Mouse (Mus musculus) CD4-positive, CD25-positive, alpha-beta regulatory T cell, adult 4 months (primary cell): ENCODE measurements at regions not wholly inside any gene's neighbourhood (a gene's known extent, or its start where the extent isn't known, plus 50 kb on each side); places are given as distances from the start of the nearest gene placed in this dataset.
"Not testable (repeated sequence)": the region's sequence is repeated elsewhere in the genome, so short reads cannot be mapped to it uniquely, and the experiment has no call there.

Experiments used
- ATAC-seq: one replicate; pipeline ENCODE4 v1.8.0; 2017

DNA sequence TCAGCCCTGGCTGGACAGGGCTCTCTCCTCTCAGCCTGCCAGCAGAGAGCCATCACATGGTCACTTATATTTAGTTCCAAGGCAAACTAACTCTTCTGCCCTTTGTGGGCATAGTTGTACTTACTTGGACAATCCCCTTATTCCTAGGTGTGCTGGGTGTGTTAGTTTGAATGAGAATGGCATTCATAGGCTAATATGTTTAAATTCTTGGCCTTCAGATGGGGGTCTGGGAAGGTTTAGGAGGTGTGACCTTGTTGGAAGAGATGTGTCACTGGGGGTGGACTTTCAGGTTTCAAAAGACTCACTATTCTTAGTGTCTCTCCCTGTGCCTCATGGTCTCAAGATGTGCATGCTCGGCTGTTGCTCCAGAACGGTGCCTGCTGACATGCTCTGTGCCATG lies 250.5 kb upstream of the Myo3a start:
- ATAC-seq = no peak

DNA sequence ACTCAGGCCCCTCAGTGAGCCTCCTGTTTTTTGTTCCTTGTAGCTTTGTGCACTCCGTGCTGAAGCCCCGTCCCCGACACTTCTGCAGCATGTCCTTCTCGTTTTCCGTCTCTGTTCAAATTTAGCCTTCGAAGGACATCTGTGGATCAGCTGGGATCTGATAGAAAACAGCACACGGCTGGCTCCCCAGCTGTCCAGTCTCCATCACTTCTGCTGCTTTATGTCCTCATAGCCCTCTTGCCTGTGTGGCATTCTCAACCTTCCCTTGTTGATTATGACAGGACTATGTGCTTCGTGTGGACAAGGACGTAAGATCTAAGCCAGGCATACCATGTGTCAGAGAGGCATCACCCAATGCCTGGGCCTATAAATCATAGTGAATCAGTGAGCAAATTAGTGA lies 247.1 kb upstream of the Myo3a start:
- no peak for ATAC-seq

DNA sequence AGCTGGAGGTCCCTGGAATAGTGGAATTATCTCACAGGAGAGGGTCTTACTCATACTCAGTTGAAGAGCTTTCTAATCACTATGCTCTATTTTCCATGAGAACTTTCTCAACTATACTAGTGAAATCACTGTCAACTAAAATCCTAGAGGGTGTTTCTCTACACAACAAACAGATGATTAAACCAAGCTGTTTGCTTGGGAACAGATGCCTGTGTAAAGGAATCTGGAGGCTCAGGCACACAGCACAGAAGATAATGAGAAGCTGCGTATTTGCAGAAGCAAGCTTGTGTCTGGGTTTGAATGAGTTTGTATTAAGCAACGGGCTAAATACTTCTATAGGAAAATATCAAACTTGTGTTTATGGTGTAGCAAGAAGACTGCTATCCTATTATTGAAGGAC lies 202.9 kb upstream of the Myo3a start:
- no peak for ATAC-seq

DNA sequence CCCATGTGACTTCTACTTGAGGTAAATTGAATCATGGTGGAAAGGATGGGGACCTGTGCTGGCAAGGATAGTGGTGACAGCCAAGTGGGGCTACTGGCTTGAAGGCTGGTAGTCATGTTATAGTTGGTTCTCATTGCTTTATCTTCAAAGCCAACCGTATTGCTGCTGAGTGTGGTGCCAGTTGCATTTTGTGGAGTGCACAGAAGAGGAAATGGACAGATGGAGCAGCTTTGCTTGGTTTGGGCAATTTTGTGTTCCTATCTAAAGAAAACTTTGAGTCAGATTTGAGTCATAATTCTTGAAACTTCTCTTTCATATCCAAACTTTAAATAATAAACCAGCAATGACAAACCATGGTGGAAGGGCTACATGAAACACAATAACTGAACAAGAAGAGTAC lies 200.5 kb upstream of the Myo3a start:
- ATAC-seq = no peak

DNA sequence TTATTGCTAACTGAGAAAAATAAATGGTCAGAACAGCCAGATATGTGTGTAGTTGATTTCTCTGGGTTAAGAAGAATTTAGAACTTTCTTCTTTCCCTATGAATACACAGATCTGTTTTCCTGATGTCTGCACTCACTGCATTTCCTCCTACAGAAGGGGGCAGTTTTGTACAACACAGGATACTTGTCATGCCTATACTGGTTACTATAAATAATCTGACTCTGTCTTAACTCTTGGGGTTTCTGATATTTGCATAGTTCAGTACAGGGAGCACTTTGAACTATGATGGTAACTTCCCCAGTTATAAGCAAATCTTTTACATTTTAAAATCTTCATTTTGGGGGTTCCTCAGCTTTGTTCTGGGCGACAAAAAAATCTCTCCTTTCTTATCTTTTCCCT lies 198.7 kb upstream of the Myo3a start:
- ATAC-seq = no peak

DNA sequence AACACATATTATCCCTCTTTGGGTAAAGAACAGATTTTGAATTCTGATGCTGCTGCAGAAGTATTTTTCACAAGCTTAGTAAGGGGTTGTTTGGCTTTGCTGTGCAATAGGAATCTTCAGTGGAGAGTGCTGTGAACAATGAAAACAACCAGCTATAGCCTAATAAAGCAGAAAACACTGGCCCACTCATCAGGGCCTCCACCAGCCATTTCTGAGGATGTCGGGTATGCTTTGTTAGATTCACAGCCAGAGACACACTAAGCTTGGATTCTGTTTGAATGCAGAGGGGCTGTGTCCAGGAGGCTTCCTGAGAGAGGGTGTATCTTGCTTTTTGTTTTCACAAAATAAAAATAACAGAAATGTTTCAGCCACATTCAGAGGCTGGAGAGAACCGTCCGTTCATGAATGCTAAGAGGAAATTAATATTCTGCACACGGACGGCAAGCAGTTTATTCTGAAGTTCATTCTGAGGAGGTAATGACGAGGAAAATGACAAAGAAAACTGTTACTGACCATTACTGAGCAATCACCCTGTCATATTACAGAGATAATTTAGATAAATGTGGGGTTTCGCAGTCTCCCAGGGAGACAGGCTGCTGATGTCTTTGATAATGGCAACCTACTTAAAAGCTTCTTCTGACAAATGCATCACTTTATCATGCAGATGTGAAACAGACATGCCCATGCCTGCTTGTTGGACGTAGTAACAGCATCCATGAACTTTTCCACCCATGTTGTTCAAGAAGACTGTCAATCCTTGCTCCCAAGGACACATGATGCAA lies 198.1 kb upstream of the Myo3a start:
- no peak for ATAC-seq

DNA sequence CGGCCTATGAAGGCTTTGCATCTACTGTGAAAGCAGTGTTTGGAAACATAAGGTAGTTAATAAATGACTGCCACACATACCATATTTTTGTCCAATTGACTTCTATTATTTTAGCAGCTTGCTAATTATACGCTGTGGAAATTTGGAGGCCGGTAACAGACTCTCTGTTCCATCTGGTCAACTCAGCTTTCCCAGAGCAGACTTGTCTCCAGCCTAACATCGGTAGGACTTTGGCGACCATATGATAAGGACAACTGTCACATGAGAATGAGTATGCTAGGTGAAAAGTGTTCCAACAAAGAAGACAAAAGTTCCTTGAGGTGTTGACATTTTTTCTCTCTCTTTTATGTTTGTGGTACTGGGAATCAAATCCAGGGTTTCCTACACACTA lies 197.5 kb upstream of the Myo3a start:
- no peak for ATAC-seq

DNA sequence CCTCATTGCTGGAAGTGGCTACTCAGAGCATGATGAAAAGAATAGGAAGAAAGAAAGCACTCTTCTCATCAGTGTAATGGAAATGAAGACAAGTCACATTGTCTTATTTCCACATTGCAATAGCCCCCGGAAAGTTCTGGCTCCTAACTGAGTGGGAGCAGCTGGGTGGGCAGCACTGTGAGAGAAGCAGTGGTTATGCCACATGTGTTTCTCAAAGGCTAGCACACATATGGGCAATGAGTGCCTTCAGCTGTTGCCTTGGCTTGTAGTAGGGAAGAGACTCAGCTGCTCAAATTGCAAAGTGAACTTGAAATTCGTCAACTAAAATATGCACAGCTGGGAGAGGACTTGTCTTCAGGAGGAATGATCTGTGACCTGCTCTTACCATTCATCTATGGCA lies 190.5 kb upstream of the Myo3a start:
- ATAC-seq = no peak

DNA sequence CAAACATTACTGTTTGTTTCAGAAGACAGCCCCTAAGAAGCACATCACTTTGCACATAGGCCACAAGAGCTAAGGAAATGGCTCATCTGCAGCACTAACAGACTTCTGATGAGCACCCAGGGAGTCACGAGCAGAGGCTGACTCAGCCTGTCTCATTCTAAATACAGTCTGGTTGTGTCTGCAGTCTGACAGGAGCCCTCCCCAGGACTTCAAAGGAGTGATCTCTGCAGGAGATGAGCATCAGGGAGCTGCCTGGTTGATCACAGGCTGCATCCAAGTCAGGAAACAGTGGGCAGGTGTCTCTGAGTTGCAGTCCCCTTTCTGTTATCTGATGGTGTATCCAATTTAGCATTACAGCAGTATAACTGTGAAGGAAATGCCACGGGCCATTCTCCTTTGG lies 188.5 kb upstream of the Myo3a start:
- no peak for ATAC-seq

DNA sequence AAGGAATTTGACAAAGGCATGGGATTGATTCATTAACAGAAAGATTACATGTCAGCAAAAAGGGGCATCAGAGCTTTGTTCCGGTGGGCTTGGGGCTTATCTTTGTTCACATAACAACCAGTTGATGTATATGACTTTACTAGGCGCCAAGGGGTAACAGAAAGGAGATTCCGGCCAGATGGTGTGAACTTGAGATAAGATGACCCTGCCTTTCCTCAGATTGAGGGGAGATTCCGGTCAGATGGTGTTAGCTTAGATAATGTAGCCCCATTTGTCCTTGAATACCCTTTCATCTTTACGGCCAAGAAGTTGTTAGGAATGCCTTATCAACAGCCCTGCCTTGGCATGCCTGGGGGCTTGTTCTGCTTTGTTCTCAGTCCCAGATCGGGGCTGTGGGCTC lies 183.4 kb upstream of the Myo3a start:
- ATAC-seq = not testable (repeated sequence)

DNA sequence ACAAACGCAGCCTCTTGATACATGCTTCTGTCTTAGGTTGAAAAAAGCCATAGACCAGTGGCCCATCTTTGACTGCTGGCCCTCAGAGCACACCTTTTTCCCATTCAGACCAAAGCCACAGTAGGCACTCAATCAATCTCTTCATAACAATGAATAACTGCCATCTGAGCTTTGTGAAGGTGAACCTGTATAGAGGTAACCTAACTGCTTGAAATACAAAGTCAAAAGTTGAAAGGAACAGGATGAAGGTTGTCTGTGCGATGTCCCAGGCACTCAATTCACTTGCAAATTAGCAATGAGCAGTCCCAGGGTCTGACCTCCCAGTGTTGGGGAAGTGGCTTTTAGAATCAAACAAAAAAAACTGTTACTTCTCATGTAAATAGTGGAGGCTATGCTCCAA lies 182.4 kb upstream of the Myo3a start:
- ATAC-seq = no peak

DNA sequence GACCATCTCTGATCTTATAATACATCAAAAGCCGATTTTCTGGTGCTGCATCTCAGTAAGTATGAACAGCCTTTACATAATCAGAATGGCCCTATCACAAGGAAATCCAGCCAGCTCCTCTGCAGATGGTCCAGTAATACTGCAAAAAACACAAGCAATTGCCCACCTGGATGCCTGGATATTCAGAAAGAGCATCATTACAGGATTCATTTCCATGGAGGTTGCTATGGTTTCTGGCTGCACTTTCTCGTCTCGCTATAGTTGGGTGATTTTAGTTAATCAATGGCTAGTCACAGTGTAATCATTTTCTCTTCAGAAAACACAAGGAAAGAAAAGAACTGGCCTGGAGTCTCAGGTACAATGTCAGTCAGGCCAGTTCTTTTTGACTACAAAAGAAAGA lies 179.8 kb upstream of the Myo3a start:
- no peak for ATAC-seq

DNA sequence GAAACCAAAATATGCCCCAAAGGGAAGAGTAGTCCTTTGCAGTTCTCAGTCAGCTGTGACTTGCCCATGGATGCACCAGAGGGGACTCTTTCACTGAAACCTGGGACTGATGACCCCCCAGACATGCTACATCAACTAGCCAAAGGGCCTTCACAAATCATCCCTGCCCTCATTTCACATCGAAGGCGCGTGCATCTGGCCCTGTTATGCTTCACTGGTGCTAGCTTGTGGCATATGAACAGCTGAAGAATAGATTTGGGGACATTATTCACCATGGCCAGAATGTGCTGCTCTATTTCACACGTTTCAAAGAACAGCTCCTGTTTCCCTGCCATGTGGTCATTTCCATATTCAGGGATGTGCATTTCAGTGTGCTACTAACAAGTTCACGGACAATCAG lies 160.8 kb upstream of the Myo3a start:
- ATAC-seq = no peak

DNA sequence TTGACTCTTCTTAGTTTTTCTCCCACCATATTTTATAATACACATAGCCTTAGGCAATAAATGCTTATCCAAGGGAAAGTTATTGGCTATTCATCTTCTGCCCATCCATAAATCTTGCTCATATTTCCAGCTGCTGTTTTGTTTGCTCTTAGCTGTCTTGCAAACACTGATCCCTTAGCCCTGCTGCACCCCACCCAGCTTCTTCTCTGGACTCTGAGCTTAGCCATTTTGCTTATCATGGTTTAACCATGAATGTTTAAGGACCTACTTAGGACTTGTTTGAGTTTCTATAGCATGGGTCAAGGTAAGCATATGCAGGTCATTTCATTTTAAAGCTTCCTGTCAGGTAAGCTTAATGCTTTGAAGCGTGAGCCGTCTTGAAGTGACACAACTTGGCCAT lies 130.5 kb upstream of the Myo3a start:
- ATAC-seq = no peak

DNA sequence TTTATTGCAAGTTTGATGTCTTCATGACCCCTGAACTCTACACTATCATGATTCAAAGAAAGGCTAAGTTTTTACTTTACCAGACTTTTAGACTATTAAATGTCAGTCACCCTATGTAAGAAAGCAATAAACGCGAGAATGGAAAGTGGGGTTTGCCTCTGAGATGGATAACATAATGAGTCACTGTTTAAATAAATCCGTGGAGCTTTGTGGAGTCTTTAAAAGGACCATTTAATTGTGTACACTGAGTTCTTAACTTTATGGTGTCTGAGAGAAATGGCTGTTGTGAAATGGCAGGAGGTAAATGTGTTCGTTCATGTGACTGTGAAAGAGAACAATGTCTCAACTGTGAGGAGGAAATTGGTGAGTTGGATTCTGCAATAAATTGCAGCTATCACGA lies 122.2 kb upstream of the Myo3a start:
- ATAC-seq = no peak

DNA sequence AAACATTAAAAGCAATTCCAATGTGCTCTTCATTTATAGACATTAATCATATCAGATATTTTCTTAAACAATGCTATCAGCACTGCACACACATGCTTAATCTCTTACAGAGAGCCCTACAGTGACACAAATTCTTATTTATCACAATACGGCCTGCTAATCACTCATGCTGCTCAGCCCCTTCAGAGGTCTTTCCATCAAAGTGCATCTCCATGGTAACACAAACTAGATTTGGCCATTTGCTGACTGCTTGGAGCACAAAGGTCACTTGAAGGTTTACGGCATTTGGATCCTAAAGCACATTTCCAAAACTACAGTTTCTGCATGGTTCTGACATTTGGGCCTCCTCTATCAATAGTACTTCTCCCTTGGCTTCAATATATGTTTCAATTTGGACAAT lies 77.6 kb upstream of the Myo3a start:
- ATAC-seq = no peak

DNA sequence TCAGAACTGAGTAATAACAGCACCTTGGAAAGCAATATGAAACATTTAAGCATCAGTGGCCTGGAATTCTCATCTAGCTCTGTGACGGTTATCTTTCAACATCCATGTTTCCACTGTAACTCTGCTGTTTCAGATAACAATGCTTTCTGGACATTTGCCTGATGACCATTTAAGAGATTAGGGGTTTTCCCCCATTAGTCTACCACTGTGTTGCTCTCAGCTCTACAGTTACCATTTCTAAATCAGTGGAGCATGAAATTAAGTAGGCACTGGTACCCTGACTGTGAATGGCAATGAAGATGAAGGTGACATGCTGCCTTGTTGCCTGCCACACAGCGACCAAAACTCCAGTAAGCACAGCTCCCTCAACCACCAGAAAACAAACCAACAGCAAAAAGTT lies 70.7 kb upstream of the Myo3a start:
- no peak for ATAC-seq

DNA sequence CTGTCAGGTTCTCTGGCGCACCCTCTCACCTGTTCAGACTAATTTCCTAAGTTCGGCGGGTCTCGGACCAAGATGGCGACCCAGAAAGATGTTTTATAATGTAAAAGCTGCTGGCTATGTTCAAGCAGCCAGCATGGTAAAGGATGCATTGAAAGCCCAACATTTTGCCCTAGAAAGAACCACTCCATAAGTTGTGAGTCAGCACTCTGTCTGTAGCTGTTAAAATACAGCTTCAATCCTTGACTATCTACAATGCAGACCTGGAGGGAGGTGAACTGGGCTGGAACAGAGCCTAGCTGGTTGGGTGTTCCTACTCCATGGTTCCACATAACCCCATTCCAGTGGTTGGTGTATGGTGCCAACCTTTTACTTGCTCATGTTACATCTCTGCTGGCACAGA lies 61.9 kb upstream of the Myo3a start:
- ATAC-seq = no peak

DNA sequence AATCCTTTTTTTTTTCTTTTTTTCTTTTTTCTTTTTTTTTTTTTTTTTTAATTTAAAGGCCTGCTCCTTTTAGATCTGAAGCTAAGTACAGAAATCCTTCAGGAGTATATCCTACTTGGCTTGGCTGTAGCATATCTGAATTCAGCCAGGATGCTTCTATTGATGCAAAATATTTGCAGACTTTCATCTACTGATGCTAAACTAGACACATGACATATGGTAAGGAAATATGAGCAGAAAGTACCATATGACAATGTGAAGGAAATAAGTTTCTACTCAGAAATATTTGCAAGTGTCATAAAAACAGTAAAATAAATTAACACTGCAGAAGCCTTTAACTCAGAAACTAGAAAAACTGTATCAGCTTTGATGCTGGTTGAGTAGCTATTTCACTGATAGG lies 61.4 kb upstream of the Myo3a start:
- ATAC-seq = no peak
